Mouse (Mus musculus) intestine, postnatal 0 days (tissue): Measurements from ENCODE around the gene Ampd1. TPM values are rescaled to one million over a fixed set of nuclear protein-coding genes. Genes with fewer than 3 reads are reported as not detected.

Experiments used
- ATAC-seq: fragments of 200-750 bp; cut with Nextera tagmentation; 2 replicates; pipeline ENCODE4 v1.8.0; 2017; ENCODE audit warnings: mild to moderate bottlenecking, moderate TSS enrichment, moderate library complexity
- H3K27ac ChIP-seq: fragments of 300-500 bp; sonication (generic); 2 replicates; pipeline ENCODE4 v1.5.1; 2014; ENCODE audit warnings: mild to moderate bottlenecking, low read depth, low read length, moderate library complexity
- H3K27me3 ChIP-seq: fragments of 300-500 bp; sonication (generic); replicated peaks from 2 replicates; pipeline ENCODE4 v1.6.1; 2014; ENCODE audit warnings: low read length, mixed read lengths; ENCODE audit not compliant: control insufficient read depth, insufficient read depth
- H3K36me3 ChIP-seq: fragments of 300-500 bp; sonication (generic); 2 replicates; pipeline ENCODE4 v1.6.1; 2014; ENCODE audit warnings: mild to moderate bottlenecking, moderate library complexity; ENCODE audit not compliant: control insufficient read depth, insufficient read depth
- H3K4me1 ChIP-seq: fragments of 300-500 bp; sonication (generic); replicated peaks from 2 replicates; pipeline ENCODE4 v1.6.1; 2014; ENCODE audit warnings: antibody characterized with exemption, low read length, mixed read lengths; ENCODE audit not compliant: control insufficient read depth, insufficient read depth
- H3K4me2 ChIP-seq: fragments of 300-500 bp; sonication (generic); replicated peaks from 2 replicates; pipeline ENCODE4 v1.6.1; 2014; ENCODE audit warnings: low read depth, mild to moderate bottlenecking, moderate library complexity
- H3K4me3 ChIP-seq: fragments of 300-500 bp; sonication (generic); 2 replicates; pipeline ENCODE4 v1.5.1; 2014; ENCODE audit warnings: low read depth, low read length
- H3K9ac ChIP-seq: fragments of 300-500 bp; sonication (generic); 2 replicates; pipeline ENCODE4 v1.6.1; 2014; ENCODE audit warnings: mild to moderate bottlenecking, low read depth, low read length
- H3K9me3 ChIP-seq: fragments of 300-500 bp; sonication (generic); 2 replicates; pipeline ENCODE4 v1.6.1; 2016; ENCODE audit warnings: mixed run types; ENCODE audit not compliant: control insufficient read depth
- CTCF ChIP-seq: sonication (generic); IDR thresholded peaks from 2 replicates; pipeline ENCODE4 v1.5.1; 2016; ENCODE audit warnings: low read depth, mild to moderate bottlenecking, control low read depth, antibody characterized with exemption, moderate library complexity
- WGBS: fragments of 180-500 bp; shearing (Covaris S2); extraction: QIAGEN DNeasy Blood & Tissue Kit; methylation state at CpG from one replicate; pipeline ENCODE4 v1.1.7; 2014; 5-methylcytosine and 5-hydroxymethylcytosine counted together
- polyA plus RNA-seq: library from polyadenylated mRNA; unstranded; fragments of >200 nt; fragmentation: Nextera tagmentation; extraction: Ambion mirVana; gene quantifications from 2 replicates; pipeline ENCODE4 v1.2.1, GENCODE M21; 2015

Ampd1 gene
- polyA plus RNA-seq, 1 experiment from 2014 or later = not detected

- no peaks in the 10 kb centered on the region for H3K27me3 ChIP-seq
- H3K36me3 ChIP-seq = peaks cover 57% of the 10 kb centered on the region
- WGBS = 2% methylated on average over 46 of the region's 46 CpGs
- H3K4me3 ChIP-seq = peak within 1 kb of the TSS; percentile 86
- peak within 1 kb of the TSS; percentile 78 for H3K4me2 ChIP-seq
- H3K9me3 ChIP-seq = no peaks in the 10 kb centered on the region
- H3K9ac ChIP-seq = peak within 1 kb of the TSS; percentile 85
- H3K4me1 ChIP-seq = 0 out of 2 replicates have a peak, but pooled peaks cover 3% of the 10 kb centered on the region
- peak within 1 kb of the TSS; percentile 92 for H3K27ac ChIP-seq
- ATAC-seq = peak; percentile 98
- TF ChIP-seq CTCF = no peak
These were observed 15.3 kb upstream of the Ampd1 start, which contains the start of gene Nras for GRCm38 (mm10) chr3:103058207-103059157. TSS of gene Nras (plus strand) at chr3:103058285.

- H3K4me3 ChIP-seq = no peak overlapping the region
- H3K27ac ChIP-seq = no peak overlapping the region
- no peaks in the 10 kb centered on the region for H3K4me1 ChIP-seq
- no peak for TF ChIP-seq CTCF
- ATAC-seq = no peak
- H3K4me2 ChIP-seq = no peak overlapping the region
- H3K27me3 ChIP-seq = no peaks in the 10 kb centered on the region
- H3K36me3 ChIP-seq = peaks cover 57% of the 10 kb centered on the region
- no peak overlapping the region for H3K9ac ChIP-seq
- 82% methylated on average over 8 of the region's 8 CpGs for WGBS
- H3K9me3 ChIP-seq = no peaks in the 10 kb centered on the region
These were observed 6.9 kb upstream of the Ampd1 start for GRCm38 (mm10) chr3:103066927-103067326.

GRCm38 (mm10) chr3:103068971-103069370 is 4.8 kb upstream of the Ampd1 start:
- H3K27me3 ChIP-seq = no peaks in the 10 kb centered on the region
- no peak overlapping the region for H3K4me3 ChIP-seq
- H3K9me3 ChIP-seq = no peaks in the 10 kb centered on the region
- no peak overlapping the region for H3K4me2 ChIP-seq
- WGBS = 89% methylated on average over 6 of the region's 6 CpGs
- ATAC-seq = no peak
- H3K27ac ChIP-seq = no peak overlapping the region
- H3K36me3 ChIP-seq = peaks cover 37% of the 10 kb centered on the region
- TF ChIP-seq CTCF = no peak
- H3K9ac ChIP-seq = no peak overlapping the region
- no peaks in the 10 kb centered on the region for H3K4me1 ChIP-seq

- Histone ChIP-seq H3K27ac (no peak overlapping the region), H3K4me3 (no peak overlapping the region), H3K36me3 (no peaks in the 10 kb centered on the region), H3K4me2 (no peak overlapping the region), H3K27me3 (no peaks in the 10 kb centered on the region), H3K4me1 (no peaks in the 10 kb centered on the region), H3K9ac (no peak overlapping the region), H3K9me3 (no peaks in the 10 kb centered on the region)
- no peak for ATAC-seq
- TF ChIP-seq CTCF = no peak
- 86% methylated on average over 9 of the region's 9 CpGs for WGBS
These were observed 2.1 kb downstream of the Ampd1 start for GRCm38 (mm10) chr3:103075871-103076270.

- no peak for ATAC-seq
- H3K9me3 ChIP-seq = no peaks in the 10 kb centered on the region
These were observed 2.7 kb downstream of the Ampd1 start for GRCm38 (mm10) chr3:103076476-103076875.

GRCm38 (mm10) chr3:103079301-103079700 is 5.5 kb downstream of the Ampd1 start:
- no peak for TF ChIP-seq CTCF
- Histone ChIP-seq H3K4me3 (no peak overlapping the region), H3K27me3 (no peaks in the 10 kb centered on the region), H3K9me3 (no peaks in the 10 kb centered on the region), H3K4me2 (no peak overlapping the region), H3K27ac (no peak overlapping the region), H3K4me1 (no peaks in the 10 kb centered on the region), H3K36me3 (no peaks in the 10 kb centered on the region), H3K9ac (no peak overlapping the region)
- WGBS = 86% methylated on average over 9 of the region's 9 CpGs
- ATAC-seq = no peak

More at GRCm38 (mm10) chr3:103076476-103076875, 2.7 kb downstream of the Ampd1 start:
- 88% methylated on average over 9 of the region's 9 CpGs for WGBS
- H3K4me1 ChIP-seq = no peaks in the 10 kb centered on the region
- no peak overlapping the region for H3K9ac ChIP-seq
- H3K4me3 ChIP-seq = no peak overlapping the region
- H3K27me3 ChIP-seq = no peaks in the 10 kb centered on the region
- TF ChIP-seq CTCF = no peak
- H3K27ac ChIP-seq = no peak overlapping the region
- no peak overlapping the region for H3K4me2 ChIP-seq
- H3K36me3 ChIP-seq = no peaks in the 10 kb centered on the region
